Mouse (Mus musculus): ENCODE measurements around the gene Myh9. TPM values are rescaled to one million over a fixed set of nuclear protein-coding genes. Genes with fewer than 3 reads are reported as not detected.

Gene Myh9
- polyA plus RNA-seq, 1 experiment from 2014 or later, result 31.8 TPM

GRCm38 (mm10) chr15:77815867-77816600 lies 25.9 kb downstream of the Myh9 start:
- Histone ChIP-seq H3K36me3 (ENCODE audit: control insufficient read depth, insufficient read depth, low read length) (peaks cover 14% of the 10 kb centered on the region), H3K27ac (ENCODE audit: low read depth, low read length) (peak overlapping the region; percentile 60), H3K9me3 (replicated peaks; ENCODE audit: control insufficient read depth, low read length) (no peaks in the 10 kb centered on the region), H3K4me1 (ENCODE audit: control insufficient read depth, insufficient read depth, low read length) (peaks cover 81% of the 10 kb centered on the region), H3K9ac (ENCODE audit: low read depth, low read length) (peak overlapping the region; percentile 39; the same call in 1 of the 2 replicates), H3K4me3 (ENCODE audit: low read depth, low read length) (no peak overlapping the region), H3K27me3 (ENCODE audit: control insufficient read depth, insufficient read depth, low read length) (no peaks in the 10 kb centered on the region), H3K4me2 (no peak overlapping the region)
- 59% methylated on average over 17 of the region's 17 CpGs for WGBS (ENCODE audit: insufficient replicate concordance)
- ATAC-seq (replicated peaks; ENCODE audit: insufficient number of reproducible peaks, low FRiP score, low TSS enrichment), result no peak

DNA sequence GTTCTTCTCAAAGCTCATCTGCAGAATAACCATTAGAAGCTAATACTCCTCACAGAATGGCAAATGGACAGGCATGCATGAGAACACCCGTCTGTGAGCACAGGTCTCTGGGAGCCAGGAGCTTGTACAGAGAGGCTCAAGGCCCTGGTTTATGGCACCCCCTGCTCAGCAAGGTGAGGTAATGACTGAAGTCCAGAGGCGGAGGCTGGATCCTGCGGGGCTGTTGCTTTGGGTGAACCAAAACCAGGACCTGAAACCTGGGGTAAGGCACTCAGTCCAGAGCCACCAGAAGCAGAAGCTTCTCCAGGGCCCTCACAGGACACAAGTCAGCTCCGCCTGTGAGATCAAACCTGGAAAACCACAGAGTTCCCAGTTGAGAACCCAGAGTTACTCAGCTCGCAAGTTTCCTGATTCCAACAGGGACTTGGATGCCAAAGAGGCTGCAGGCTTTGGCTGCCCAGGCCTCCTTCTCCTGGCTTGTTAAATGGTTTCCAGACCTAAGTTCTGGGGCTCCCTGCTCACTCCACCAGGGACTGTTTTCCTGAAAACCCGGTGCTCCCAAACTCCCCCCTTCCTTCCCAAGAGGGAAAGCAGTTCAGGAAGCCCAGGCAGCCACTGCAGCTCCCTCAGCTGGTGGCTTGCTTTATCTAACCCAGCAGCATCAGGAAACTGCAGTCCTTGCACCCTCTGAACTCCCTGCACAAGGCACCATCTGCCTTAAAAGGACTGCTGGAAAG lies 28.2 kb downstream of the Myh9 start:
- Histone ChIP-seq H3K36me3 (ENCODE audit: control insufficient read depth, insufficient read depth, low read length) (peaks cover 16% of the 10 kb centered on the region), H3K27ac (ENCODE audit: low read depth, low read length) (peak overlapping the region; percentile 70), H3K27me3 (ENCODE audit: control insufficient read depth, insufficient read depth, low read length) (no peaks in the 10 kb centered on the region), H3K9ac (ENCODE audit: low read depth, low read length) (0 out of 2 replicates have a peak overlapping the region, but pooled peaks have one; percentile 8), H3K4me1 (ENCODE audit: control insufficient read depth, insufficient read depth, low read length) (peaks cover 77% of the 10 kb centered on the region), H3K4me3 (ENCODE audit: low read depth, low read length) (no peak overlapping the region), H3K4me2 (no peak overlapping the region), H3K9me3 (replicated peaks; ENCODE audit: control insufficient read depth, low read length) (no peaks in the 10 kb centered on the region)
- no peak for ATAC-seq (replicated peaks; ENCODE audit: insufficient number of reproducible peaks, low FRiP score, low TSS enrichment)
- WGBS (ENCODE audit: insufficient replicate concordance), result 76% methylated on average over 6 of the region's 6 CpGs

- no peak overlapping the region for H3K4me2 ChIP-seq
- H3K36me3 ChIP-seq (ENCODE audit: control insufficient read depth, insufficient read depth, low read length), result peaks cover 20% of the 10 kb centered on the region
- H3K9ac ChIP-seq (ENCODE audit: low read depth, low read length), result no peak overlapping the region
- H3K27ac ChIP-seq (ENCODE audit: low read depth, low read length), result no peak overlapping the region
- no peak overlapping the region for H3K4me3 ChIP-seq (ENCODE audit: low read depth, low read length)
- H3K4me1 ChIP-seq (ENCODE audit: control insufficient read depth, insufficient read depth, low read length), result peaks cover 67% of the 10 kb centered on the region
- H3K27me3 ChIP-seq (ENCODE audit: control insufficient read depth, insufficient read depth, low read length), result no peaks in the 10 kb centered on the region
- no peaks in the 10 kb centered on the region for H3K9me3 ChIP-seq (replicated peaks; ENCODE audit: control insufficient read depth, low read length)
- WGBS (ENCODE audit: insufficient replicate concordance), result 86% methylated on average over 10 of the region's 10 CpGs
- no peak for ATAC-seq (replicated peaks; ENCODE audit: insufficient number of reproducible peaks, low FRiP score, low TSS enrichment)
Observed at GRCm38 (mm10) chr15:77812578-77812977, 29.4 kb downstream of the Myh9 start.

- 62% methylated on average over 11 of the region's 11 CpGs for WGBS (ENCODE audit: insufficient replicate concordance)
- Histone ChIP-seq H3K4me1 (ENCODE audit: control insufficient read depth, insufficient read depth, low read length) (peaks cover 66% of the 10 kb centered on the region), H3K9me3 (replicated peaks; ENCODE audit: control insufficient read depth, low read length) (no peaks in the 10 kb centered on the region), H3K27me3 (ENCODE audit: control insufficient read depth, insufficient read depth, low read length) (no peaks in the 10 kb centered on the region), H3K36me3 (ENCODE audit: control insufficient read depth, insufficient read depth, low read length) (peaks cover 27% of the 10 kb centered on the region), H3K9ac (ENCODE audit: low read depth, low read length) (no peak overlapping the region), H3K27ac (ENCODE audit: low read depth, low read length) (peak overlapping the region; percentile 37), H3K4me3 (ENCODE audit: low read depth, low read length) (no peak overlapping the region), H3K4me2 (no peak overlapping the region)
- ATAC-seq (replicated peaks; ENCODE audit: insufficient number of reproducible peaks, low FRiP score, low TSS enrichment), result no peak
Observed at GRCm38 (mm10) chr15:77811099-77811760, 30.7 kb downstream of the Myh9 start.

GRCm38 (mm10) chr15:77810416-77811098 lies 31.4 kb downstream of the Myh9 start:
- H3K4me1 ChIP-seq (ENCODE audit: control insufficient read depth, insufficient read depth, low read length), result peaks cover 62% of the 10 kb centered on the region
- H3K36me3 ChIP-seq (ENCODE audit: control insufficient read depth, insufficient read depth, low read length), result peaks cover 27% of the 10 kb centered on the region
- H3K27ac ChIP-seq (ENCODE audit: low read depth, low read length), result peak overlapping the region; percentile 37
- no peaks in the 10 kb centered on the region for H3K9me3 ChIP-seq (replicated peaks; ENCODE audit: control insufficient read depth, low read length)
- WGBS (ENCODE audit: insufficient replicate concordance), result 81% methylated on average over 17 of the region's 17 CpGs
- no peak overlapping the region for H3K4me2 ChIP-seq
- no peak overlapping the region for H3K9ac ChIP-seq (ENCODE audit: low read depth, low read length)
- no peaks in the 10 kb centered on the region for H3K27me3 ChIP-seq (ENCODE audit: control insufficient read depth, insufficient read depth, low read length)
- ATAC-seq (replicated peaks; ENCODE audit: insufficient number of reproducible peaks, low FRiP score, low TSS enrichment), result no peak
- H3K4me3 ChIP-seq (ENCODE audit: low read depth, low read length), result no peak overlapping the region

DNA sequence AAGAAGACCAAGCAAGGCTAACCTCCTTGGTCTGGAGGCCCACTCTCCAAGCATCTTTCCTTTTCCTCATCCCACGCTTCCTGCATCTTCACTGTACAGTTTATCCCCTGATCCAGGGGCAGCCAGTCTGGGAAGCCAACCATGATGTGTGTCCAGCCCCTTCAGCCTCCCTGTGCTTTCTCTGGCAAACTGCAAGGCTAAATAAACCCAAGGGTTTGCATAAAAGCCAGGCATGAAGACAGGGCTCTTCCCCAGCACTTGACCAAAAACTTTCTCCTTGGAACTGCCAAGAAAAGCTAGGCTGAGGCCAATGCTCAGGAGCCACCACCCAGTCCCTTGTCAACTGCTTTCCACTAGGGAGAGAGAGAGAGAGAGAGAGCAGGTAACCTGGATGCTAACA lies 32.5 kb downstream of the Myh9 start:
- 94% methylated on average over 1 of the region's 1 CpGs for WGBS (ENCODE audit: insufficient replicate concordance)
- no peaks in the 10 kb centered on the region for H3K9me3 ChIP-seq (replicated peaks; ENCODE audit: control insufficient read depth, low read length)
- H3K27me3 ChIP-seq (ENCODE audit: control insufficient read depth, insufficient read depth, low read length), result no peaks in the 10 kb centered on the region
- no peak overlapping the region for H3K9ac ChIP-seq (ENCODE audit: low read depth, low read length)
- no peak overlapping the region for H3K4me2 ChIP-seq
- H3K36me3 ChIP-seq (ENCODE audit: control insufficient read depth, insufficient read depth, low read length), result peaks cover 27% of the 10 kb centered on the region
- no peak overlapping the region for H3K4me3 ChIP-seq (ENCODE audit: low read depth, low read length)
- H3K4me1 ChIP-seq (ENCODE audit: control insufficient read depth, insufficient read depth, low read length), result peaks cover 62% of the 10 kb centered on the region
- ATAC-seq (replicated peaks; ENCODE audit: insufficient number of reproducible peaks, low FRiP score, low TSS enrichment), result no peak
- peak overlapping the region; percentile 24; the same call in 1 of the 2 replicates for H3K27ac ChIP-seq (ENCODE audit: low read depth, low read length)

GRCm38 (mm10) chr15:77807264-77807585 lies 34.8 kb downstream of the Myh9 start:
- Histone ChIP-seq H3K36me3 (ENCODE audit: control insufficient read depth, insufficient read depth, low read length) (peaks cover 28% of the 10 kb centered on the region), H3K9ac (ENCODE audit: low read depth, low read length) (no peak overlapping the region; the same call in 1 of the 2 replicates), H3K4me1 (ENCODE audit: control insufficient read depth, insufficient read depth, low read length) (peaks cover 65% of the 10 kb centered on the region)

DNA sequence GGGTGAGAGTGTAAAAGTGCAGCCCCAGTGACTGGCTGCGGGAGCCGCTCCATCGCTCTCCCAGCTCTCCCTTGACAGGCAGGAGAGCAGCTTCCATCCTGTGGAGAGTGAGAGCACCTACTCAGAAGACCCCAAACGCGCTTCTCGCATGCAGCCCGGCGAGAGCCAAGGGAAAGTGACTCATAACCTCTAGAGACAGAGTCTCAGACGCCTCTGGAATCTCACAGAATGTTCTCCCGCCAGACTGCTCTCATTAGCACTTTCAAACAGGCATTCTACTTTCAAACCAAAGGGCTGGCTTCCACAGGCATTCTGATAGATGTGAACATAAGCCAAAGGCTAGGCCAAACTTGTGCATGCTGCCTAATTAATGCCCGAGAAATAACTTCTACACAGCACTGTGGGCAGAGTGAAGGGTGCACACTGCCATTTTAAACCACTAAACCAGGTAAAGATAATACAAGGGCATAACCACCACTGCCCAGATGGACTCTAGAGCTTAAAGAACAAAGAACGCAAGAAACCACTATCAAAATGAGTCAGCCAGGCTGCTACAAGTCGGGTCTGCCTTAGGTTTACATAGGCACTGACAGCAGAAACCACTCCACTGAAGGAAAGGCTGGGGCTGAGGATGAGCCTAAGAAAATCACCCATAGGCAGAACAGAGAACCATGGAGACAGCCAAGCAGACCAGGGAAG lies 35.3 kb downstream of the Myh9 start:
- 60% methylated on average over 13 of the region's 13 CpGs for WGBS (ENCODE audit: insufficient replicate concordance)
- H3K27ac ChIP-seq (ENCODE audit: low read depth, low read length), result peak overlapping the region; percentile 70
- ATAC-seq (replicated peaks; ENCODE audit: insufficient number of reproducible peaks, low FRiP score, low TSS enrichment), result no peak
- no peaks in the 10 kb centered on the region for H3K9me3 ChIP-seq (replicated peaks; ENCODE audit: control insufficient read depth, low read length)
- H3K27me3 ChIP-seq (ENCODE audit: control insufficient read depth, insufficient read depth, low read length), result no peaks in the 10 kb centered on the region
- H3K4me2 ChIP-seq, result no peak overlapping the region
- no peak overlapping the region for H3K4me3 ChIP-seq (ENCODE audit: low read depth, low read length)
- no peak overlapping the region; the same call in 1 of the 2 replicates for H3K9ac ChIP-seq (ENCODE audit: low read depth, low read length)
- H3K4me1 ChIP-seq (ENCODE audit: control insufficient read depth, insufficient read depth, low read length), result peaks cover 62% of the 10 kb centered on the region
- peaks cover 26% of the 10 kb centered on the region for H3K36me3 ChIP-seq (ENCODE audit: control insufficient read depth, insufficient read depth, low read length)

More at GRCm38 (mm10) chr15:77807264-77807585, 34.8 kb downstream of the Myh9 start:
- H3K4me2 ChIP-seq, result no peak overlapping the region
- no peaks in the 10 kb centered on the region for H3K27me3 ChIP-seq (ENCODE audit: control insufficient read depth, insufficient read depth, low read length)
- no peaks in the 10 kb centered on the region for H3K9me3 ChIP-seq (replicated peaks; ENCODE audit: control insufficient read depth, low read length)
- H3K27ac ChIP-seq (ENCODE audit: low read depth, low read length), result peak overlapping the region; percentile 70
- H3K4me3 ChIP-seq (ENCODE audit: low read depth, low read length), result no peak overlapping the region
- ATAC-seq (replicated peaks; ENCODE audit: insufficient number of reproducible peaks, low FRiP score, low TSS enrichment), result no peak
- WGBS (ENCODE audit: insufficient replicate concordance), result 78% methylated on average over 7 of the region's 7 CpGs
